Mouse (Mus musculus): ENCODE data around the gene Sp7. TPM values are rescaled to one million over a fixed set of nuclear protein-coding genes. Genes with fewer than 3 reads are reported as not detected.

The Sp7 gene
- not detected for polyA plus RNA-seq (2021)

DNA sequence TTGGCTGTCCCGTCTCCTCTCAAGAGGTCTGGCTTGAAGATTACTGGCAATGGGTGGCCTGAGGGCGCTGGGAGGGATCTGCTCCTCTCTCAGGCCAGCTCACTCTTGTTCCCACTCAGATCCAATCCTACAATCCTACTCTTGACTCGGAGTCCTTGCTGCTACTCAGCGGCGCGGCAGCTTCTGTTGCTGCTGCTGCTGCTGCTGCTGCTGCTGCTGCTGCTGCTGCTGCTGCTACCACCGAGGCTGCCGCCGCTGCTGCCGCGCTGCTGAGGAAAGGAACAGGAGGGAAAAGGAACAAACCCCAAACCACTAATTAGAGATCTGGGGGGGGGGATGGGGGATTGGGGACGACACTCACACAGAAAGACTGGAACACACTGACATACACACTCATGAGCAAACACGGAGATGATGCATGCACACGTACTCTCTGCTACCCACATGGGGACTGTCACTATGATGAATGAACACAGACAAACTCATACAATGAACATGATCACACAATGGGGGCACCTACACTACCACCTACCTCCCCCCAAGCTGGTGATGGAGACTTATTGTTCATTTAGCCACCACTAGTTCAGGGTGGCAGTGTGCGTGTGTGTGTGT lies at the start of gene Sp7:
TSS of gene Sp7 (minus strand) at position 450 of the 612 bp plus-strand sequence.
- DNase-seq (ENCODE audit: low read depth, low spot score), result no peak
- H3K27me3 ChIP-seq, result peaks cover 15% of the 10 kb centered on the region
- POLR2A ChIA-PET, result no interaction called here
- in situ Hi-C loops (cut with MboI; ENCODE audit: low pct_unique_long_range_greater_than_20kb), result no loop called here
- no peak for TF ChIP-seq CTCF (IDR thresholded peaks at IDR 0.05)
- ATAC-seq, result no peak
- CTCF ChIA-PET, result interaction anchor here (1.1 kb wide), 1 partner anchor 11 kb away, joined by 3 read pairs; no protein-coding TSS in a partner anchor

GRCm38 (mm10) chr15:102413687-102414086 lies 46.7 kb upstream of the Sp7 start:
- ATAC-seq (no peak), DNase-seq (ENCODE audit: low read depth, low spot score) (no peak)
- H3K27me3 ChIP-seq, result no peaks in the 10 kb centered on the region
- in situ Hi-C loops (cut with MboI; ENCODE audit: low pct_unique_long_range_greater_than_20kb), result no loop called here
- ChIA-PET CTCF (interaction anchor here (1.3 kb wide), 1 partner anchor 32 kb away, joined by 4 read pairs; no protein-coding TSS in a partner anchor), POLR2A (interaction anchor here (0.7 kb wide), 1 partner anchor 1027 kb away, joined by 6 read pairs; no protein-coding TSS in a partner anchor)
- TF ChIP-seq CTCF (IDR thresholded peaks at IDR 0.05), result no peak

DNA sequence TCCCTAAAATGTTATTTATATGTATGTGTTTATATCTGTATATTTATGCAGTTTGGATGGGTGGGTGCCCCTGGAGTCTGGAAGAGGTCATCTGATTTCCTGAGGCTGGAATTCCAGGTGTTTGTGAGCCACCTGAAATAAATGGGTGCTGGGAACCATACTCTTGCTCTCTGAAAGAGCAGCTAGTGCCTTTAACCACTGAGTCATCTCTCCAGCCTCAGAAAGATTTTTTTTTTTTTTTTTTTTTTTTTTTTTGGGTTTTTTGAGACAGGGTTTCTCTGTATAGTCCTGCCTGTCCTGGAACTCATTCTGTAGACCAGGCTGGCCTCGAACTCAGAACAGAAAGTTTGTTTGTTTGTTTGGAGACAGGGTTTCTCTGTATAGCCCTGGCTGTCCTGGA lies 44.1 kb upstream of the Sp7 start:
- ATAC-seq, result no peak
- in situ Hi-C loops (cut with MboI; ENCODE audit: low pct_unique_long_range_greater_than_20kb), result no loop called here
- TF ChIP-seq CTCF (IDR thresholded peaks at IDR 0.05), result no peak

DNA sequence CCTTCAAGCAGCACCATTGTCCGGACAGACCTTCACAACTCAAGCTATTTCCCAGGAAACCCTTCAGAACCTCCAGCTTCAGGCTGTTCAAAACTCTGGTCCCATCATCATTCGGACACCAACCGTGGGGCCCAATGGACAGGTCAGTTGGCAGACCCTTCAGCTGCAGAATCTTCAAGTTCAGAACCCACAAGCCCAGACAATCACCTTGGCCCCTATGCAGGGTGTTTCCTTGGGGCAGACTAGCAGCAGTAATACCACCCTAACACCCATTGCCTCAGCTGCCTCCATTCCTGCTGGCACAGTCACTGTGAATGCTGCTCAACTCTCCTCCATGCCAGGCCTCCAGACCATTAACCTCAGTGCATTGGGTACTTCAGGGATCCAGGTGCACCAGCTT lies 42.3 kb upstream of the Sp7 start:
- ATAC-seq (no peak), DNase-seq (ENCODE audit: low read depth, low spot score) (no peak)
- TF ChIP-seq CTCF (IDR thresholded peaks at IDR 0.05), result no peak
- no peaks in the 10 kb centered on the region for H3K27me3 ChIP-seq
- ChIA-PET POLR2A (no interaction called here), CTCF (interaction anchor here (0.9 to 1.7 kb wide), 3 partner anchors 11 to 47 kb away, joined by 3 to 7 read pairs (median 4); no protein-coding TSS in a partner anchor)
- in situ Hi-C loops (cut with MboI; ENCODE audit: low pct_unique_long_range_greater_than_20kb), result no loop called here

More for the DNA sequence above, 44.1 kb upstream of the Sp7 start:
- no peak for DNase-seq (ENCODE audit: low read depth, low spot score)
- no peaks in the 10 kb centered on the region for H3K27me3 ChIP-seq
- ChIA-PET CTCF (no interaction called here), POLR2A (interaction anchor here (0.6 kb wide), 1 partner anchor 89 kb away, joined by 3 read pairs; no protein-coding TSS in a partner anchor)

DNA sequence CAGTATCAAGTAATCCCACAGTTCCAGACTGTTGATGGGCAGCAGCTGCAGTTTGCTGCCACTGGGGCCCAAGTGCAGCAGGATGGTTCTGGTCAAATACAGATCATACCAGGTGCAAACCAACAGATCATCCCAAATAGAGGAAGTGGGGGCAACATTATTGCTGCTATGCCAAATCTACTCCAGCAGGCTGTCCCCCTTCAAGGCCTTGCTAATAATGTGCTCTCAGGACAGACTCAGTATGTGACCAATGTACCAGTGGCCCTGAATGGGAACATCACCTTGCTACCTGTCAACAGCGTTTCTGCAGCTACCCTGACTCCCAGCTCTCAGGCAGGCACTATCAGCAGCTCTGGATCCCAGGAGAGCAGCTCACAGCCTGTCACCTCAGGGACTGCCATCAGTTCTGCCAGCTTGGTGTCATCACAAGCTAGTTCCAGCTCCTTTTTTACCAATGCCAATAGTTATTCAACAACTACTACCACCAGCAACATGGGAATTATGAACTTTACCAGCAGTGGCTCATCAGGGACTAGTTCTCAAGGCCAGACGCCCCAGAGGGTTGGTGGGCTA lies 41.7 kb upstream of the Sp7 start:
- no peak for TF ChIP-seq CTCF (IDR thresholded peaks at IDR 0.05)
- POLR2A ChIA-PET, result no interaction called here
- in situ Hi-C loops (cut with MboI; ENCODE audit: low pct_unique_long_range_greater_than_20kb), result no loop called here
- ATAC-seq, result no peak
- no peak for DNase-seq (ENCODE audit: low read depth, low spot score)
- CTCF ChIA-PET, result interaction anchor here (0.9 to 2.3 kb wide), 4 partner anchors 9 to 47 kb away, joined by 3 to 11 read pairs (median 6); no protein-coding TSS in a partner anchor
- H3K27me3 ChIP-seq, result no peaks in the 10 kb centered on the region

GRCm38 (mm10) chr15:102407681-102408557 lies 40.9 kb upstream of the Sp7 start:
- in situ Hi-C loops (cut with MboI; ENCODE audit: low pct_unique_long_range_greater_than_20kb), result no loop called here
- ATAC-seq (no peak), DNase-seq (ENCODE audit: low read depth, low spot score) (no peak)
- no peaks in the 10 kb centered on the region for H3K27me3 ChIP-seq
- CTCF ChIA-PET, result interaction anchor here (1.7 to 2.3 kb wide), 2 partner anchors 10 to 12 kb away, joined by 7 to 11 read pairs; no protein-coding TSS in a partner anchor
- no peak for TF ChIP-seq CTCF (IDR thresholded peaks at IDR 0.05)
- POLR2A ChIA-PET, result no interaction called here

GRCm38 (mm10) chr15:102406912-102407580 lies 40.1 kb upstream of the Sp7 start:
- in situ Hi-C loops (cut with MboI; ENCODE audit: low pct_unique_long_range_greater_than_20kb), result no loop called here

DNA sequence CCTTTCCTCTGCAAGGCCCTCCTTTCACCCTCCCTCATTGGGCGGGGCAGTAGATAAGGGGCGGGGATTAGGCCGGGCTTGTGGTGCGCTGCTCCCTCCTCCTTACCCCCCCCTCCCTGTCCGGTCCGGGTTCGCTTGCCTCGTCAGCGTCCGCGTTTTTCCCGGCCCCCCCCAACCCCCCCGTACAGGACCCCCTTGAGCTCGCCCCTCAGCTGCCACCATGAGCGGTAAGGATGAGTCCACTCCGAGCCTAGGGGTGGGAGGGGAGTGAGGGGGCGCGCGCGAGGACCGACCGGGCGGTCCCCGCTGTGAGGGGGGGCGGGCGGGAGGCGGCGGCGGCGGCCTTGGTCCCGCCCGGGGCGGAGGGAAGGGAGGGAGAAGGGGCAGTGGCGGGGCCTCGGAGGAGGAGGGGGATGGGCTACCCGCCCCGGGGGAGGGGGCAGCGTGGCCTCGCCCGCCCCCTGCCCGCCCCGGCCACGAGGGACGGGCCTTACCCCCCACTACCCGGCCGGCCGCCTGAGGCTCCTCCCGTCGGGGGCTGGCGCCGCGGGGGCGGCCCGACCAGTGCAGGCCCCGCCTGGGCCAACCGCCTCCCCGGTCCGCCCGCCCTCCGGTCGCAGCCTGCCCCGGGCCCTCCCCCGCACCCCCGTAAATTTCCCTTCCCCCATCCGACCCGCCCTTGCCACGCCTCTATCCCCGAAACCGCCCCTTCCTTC lies 39.4 kb upstream of the Sp7 start:
- TF ChIP-seq CTCF (IDR thresholded peaks at IDR 0.05), result no peak
- in situ Hi-C loops (cut with MboI; ENCODE audit: low pct_unique_long_range_greater_than_20kb), result no loop called here
- DNase-seq (ENCODE audit: low read depth, low spot score), result no peak
- H3K27me3 ChIP-seq, result no peaks in the 10 kb centered on the region
- ChIA-PET CTCF (interaction anchor here (1.0 kb wide), 2 partner anchors 16 to 21 kb away, joined by 3 to 4 read pairs; no protein-coding TSS in a partner anchor), POLR2A (interaction anchor here (0.7 kb wide), 1 partner anchor 12 kb away, joined by 3 read pairs; no protein-coding TSS in a partner anchor)
- ATAC-seq, result no peak

More at GRCm38 (mm10) chr15:102406912-102407580, 40.1 kb upstream of the Sp7 start:
- POLR2A ChIA-PET, result no interaction called here
- no peak for TF ChIP-seq CTCF (IDR thresholded peaks at IDR 0.05)
- no peak for DNase-seq (ENCODE audit: low read depth, low spot score)
- CTCF ChIA-PET, result interaction anchor here (2.3 kb wide), 1 partner anchor 11 kb away, joined by 11 read pairs; no protein-coding TSS in a partner anchor
- no peak for ATAC-seq
- H3K27me3 ChIP-seq, result no peaks in the 10 kb centered on the region

DNA sequence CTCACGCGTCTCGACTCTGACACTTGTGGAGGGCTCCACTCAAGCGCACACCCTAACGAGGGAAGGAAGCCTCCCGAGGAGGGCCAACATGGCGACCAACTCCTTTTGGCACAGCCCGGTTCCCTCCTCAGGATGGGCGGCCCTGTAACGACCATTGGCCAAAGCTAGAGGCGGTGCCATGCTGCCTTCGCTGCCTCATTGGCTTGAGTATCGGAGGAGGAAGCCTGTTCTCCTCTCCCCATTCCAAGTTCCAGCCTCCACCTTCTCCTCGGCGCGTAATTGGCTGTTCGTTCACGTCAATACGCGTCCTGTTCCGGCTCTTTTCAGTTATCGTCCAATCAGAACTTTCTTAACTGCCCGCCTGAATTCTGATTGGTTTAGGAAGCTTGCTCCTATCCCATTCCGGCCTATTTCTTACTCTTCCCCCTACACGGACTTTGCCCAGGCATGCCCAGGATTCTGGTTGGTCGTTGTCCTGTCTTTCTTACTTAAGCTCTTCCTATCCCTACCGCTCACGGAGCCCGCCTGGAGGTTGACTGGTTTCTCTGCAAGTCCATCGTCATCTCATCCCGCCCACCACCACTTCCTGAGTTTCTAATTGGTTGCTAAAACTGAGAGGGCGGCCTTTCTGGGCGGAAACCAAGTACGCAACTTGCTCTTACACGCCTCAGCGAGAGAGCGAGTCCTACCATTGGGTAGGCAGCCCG lies 38.7 kb upstream of the Sp7 start, which contains the start of gene Sp1:
TSS of gene Sp1 (plus strand) at position 655 of the 707 bp plus-strand sequence.
- in situ Hi-C loops (cut with MboI; ENCODE audit: low pct_unique_long_range_greater_than_20kb), result no loop called here
- peak; percentile 93 for ATAC-seq

More for the DNA sequence above, 38.7 kb upstream of the Sp7 start, which contains the start of gene Sp1:
- ChIA-PET POLR2A (interaction anchor here (1.1 to 1.3 kb wide), 2 partner anchors 29 to 77 kb away, joined by 3 to 4 read pairs; no protein-coding TSS in a partner anchor), CTCF (interaction anchor here (1.0 to 1.8 kb wide), 5 partner anchors 9 to 26 kb away, joined by 3 to 4 read pairs (median 4); no protein-coding TSS in a partner anchor)
- peak; percentile 99 for DNase-seq (ENCODE audit: low read depth, low spot score)
- no peak for TF ChIP-seq CTCF (IDR thresholded peaks at IDR 0.05)
- no peaks in the 10 kb centered on the region for H3K27me3 ChIP-seq
